Mouse (Mus musculus) adrenal gland, adult 8-10 months (tissue): ENCODE data around the gene Clec2h. TPM values are rescaled to one million over a fixed set of nuclear protein-coding genes. Genes with fewer than 3 reads are reported as not detected.
"Not testable (repeated sequence)": the region's sequence is repeated elsewhere in the genome, so short reads cannot be mapped to it uniquely, and the experiment has no call there.

Experiments used
- DNase-seq: peaks from one replicate; pipeline ENCODE4 v3.0.0; 2022
- total RNA-seq, 4 experiments: library from RNA; stranded (reverse); gene quantifications; 2 replicates each; pipeline ENCODE4 v1.2.4; 2022

The Clec2h gene
- total RNA-seq, result 1 to 10 TPM in 3 of 4 experiments, under 1 TPM in 1; 0.67 to 3.1 (median 2.1) TPM

DNA sequence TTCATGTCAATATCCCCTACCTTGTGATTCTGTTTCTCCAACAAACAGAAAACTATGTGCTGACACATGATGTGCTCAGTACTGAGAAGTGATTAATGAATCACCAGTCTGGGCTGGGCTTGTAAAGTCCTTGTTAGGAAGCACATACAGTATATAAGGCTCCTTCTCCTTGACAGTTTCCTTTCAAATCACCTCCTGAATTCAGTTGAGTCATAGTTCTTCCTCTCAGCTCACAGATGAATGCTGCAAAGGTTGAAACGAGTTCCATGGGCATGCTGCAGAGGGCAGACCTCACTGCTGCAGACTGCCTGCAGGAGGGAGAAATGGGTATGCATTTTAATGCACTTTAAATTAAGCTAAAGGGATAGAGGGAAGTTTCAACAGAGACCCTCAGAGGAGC, at the start of gene Clec2h:
Gene Clec2h, plus strand, starts transcription at position 180 of the 400 bp plus-strand sequence.
- no peak for DNase-seq

DNA sequence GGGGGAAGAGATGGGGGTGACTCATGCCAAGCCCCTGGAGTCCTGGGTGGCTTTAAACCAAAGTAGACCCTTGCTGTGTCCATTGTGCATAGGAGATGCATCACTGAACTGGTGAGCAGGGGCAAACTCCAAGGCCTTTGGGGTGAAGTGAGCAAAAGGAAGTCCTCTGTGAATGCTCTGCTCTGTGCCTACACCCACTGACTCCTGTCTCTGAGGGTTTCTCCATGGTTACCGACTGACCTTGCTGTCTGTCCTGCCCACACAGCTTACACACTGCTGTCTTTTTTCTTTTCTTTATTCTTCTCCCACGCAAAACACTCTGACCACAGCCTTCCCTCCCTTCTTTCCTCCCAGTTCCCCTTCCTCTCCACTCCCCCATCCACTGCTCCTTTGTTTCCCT, 39.5 kb upstream of the Clec2h start:
- no peak for DNase-seq

DNA sequence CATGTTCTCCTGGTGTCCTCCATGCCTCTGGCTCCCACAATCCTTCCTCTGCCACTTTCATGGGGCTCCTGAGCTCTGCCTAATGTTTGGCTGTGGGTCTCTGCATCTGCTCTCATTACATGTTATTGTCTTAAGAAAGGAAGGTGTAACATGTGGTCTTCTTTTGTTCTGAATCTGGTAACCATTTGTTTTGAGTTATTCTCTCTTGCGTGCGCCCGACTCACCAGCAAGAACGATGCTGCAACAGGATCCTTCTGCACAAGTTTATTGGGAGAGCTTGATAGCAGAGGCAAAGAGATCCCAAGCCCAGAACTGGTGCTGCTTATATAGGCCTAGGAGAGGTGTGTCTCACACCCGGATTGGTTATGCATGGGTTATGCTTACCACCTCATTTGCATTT, 38.8 kb upstream of the Clec2h start, which contains the start of gene Klrb1a:
Gene Klrb1a, minus strand, starts transcription at position 101 of the 400 bp plus-strand sequence.
- not testable (repeated sequence) for DNase-seq

DNA sequence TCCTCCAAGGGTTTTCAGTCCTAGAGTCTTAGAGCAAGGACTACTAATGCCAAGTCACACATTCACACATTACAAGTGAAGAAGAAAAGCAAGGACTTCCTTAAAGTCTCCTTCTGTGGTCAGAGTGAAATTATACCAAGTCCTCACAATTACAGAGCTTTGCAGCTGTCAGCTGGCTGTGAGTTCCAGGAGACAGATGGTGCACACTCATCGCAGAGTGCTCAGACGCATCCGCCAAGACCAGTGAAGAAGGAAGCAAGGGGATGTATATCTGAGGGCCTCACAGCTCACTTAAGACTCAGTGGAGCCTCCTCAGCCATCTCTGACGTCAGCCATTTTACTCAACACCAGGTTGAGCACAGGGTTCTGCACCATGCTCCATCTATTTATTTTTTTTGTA, 37.8 kb upstream of the Clec2h start:
- no peak for DNase-seq

DNA sequence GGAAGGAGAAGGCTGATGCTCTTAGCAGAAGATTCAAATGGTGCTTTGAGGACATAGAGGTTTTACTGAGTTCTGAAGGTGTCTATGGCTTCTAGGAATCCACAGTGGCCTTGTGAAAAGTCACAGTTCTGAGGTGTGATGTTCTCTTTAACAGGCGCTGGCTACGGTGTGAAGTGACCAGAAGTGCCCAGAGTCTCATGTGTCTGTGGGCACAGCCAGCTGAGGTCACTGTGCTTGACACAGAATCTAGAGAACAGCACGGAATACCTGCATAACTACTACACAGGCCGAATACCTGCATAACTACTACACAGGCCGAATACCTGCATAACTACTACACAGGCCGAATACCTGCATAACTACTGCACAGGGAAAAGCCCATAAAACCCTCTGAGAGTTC, 36.9 kb upstream of the Clec2h start:
- not testable (repeated sequence) for DNase-seq

DNA sequence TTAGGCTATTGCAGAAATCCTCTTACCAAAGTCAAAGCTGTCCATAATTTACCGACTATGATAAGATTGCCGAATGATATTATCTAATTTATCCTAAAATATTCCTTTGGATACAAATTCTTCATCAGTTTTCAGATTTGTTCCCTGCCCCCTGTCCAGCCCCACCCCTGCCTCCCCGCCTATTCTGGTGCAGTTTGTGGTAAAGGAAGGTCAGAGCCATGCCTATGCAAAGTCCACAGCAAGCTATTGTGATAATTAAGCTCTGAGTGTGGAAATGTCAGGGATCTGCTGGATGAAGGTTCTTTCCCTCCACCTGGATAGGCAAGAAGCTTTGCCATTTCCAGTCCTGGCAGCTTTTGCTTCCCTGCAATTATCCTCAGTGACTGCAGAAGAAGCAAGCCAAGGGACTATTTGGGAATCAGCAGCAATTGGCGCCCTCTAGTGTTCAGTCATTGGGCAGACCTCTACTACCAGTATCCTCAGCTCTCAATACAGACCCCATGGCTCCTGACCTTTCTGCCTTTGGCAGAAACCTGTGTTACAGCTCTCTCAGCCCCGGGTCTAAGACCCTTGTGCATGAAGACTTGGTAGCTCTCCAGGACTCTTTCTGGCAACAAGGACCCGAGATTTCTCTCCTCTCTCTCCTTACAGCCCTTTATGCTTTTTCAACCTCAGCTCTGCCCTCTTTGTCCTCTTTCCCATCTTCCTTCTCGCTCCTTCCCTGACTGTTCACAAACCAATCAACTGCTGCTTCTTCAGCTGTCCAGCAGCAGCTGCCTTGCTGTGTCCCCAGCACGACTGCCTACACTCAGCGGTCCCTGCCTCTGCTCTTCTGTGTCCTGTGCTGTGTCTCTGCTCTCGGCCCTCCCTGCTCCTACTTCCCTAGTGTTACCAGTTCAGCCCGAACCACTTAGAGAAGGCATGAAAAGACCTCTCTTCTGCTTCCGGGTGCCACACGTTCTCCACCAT, 32.1 kb upstream of the Clec2h start:
- DNase-seq, result not testable (repeated sequence)

DNA sequence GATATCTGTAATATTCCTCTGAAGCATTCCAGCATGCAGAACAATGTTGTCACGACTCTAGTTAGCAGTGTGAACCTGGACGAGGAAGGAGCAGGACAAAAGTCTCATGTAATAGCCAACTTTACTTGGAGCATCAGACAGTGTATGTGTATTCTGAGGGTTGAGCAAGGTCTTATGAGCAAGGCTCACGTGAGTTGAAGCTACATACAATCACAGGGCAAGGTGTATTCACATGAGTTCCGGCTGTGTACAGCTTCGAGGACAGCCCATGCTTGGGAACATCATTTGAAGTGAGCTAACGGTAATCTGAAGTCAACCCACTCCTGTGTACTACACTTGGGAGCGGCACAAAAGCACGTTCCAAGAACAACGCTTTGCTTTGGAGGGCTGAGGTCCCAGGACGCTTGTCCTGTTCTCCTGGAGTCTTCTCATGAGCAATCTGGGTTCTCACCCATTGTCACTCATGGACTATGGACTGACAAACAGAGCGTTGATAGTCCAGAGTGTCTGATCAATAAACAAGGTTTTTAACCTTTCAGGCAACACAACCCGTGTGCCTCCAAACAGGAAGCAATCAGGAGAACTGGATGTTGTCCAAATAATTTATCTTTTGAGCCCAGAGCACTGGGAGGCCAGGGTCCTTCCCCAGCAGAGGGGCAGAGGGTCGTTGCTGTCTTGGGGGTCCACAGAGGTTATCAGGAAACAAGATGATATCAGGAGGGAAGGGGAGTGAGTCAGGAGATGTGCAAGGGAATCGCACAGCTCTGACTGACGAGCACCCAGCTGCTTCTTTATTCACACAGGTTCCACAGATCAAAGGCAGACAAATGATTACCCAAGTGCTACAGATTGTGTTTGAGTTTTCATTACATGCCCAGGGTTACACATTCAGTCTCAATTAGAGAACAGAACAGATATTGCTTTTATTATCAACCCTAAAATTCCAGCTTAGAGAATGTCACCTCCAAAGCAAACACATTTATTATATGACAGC, 31.0 kb upstream of the Clec2h start:
- DNase-seq, result not testable (repeated sequence)

DNA sequence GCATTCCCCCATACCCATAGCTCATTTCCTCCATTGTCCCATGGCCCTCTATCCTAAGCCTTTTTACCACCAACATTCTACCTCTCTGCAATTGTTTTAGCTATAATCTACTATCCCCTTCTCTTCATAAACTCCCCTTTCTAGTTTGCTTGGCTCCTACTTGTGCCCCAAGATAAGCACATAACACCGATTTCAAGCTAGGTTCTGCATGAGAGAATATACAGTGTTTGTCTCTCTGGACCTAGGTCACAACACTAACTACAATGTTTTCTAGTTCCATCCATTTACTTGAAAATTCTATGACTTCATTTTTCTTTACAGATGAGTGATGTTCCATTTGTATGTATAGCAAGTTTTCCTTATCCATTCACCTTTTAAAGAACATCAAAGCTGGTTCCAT, 21.5 kb upstream of the Clec2h start:
- DNase-seq, result no peak

DNA sequence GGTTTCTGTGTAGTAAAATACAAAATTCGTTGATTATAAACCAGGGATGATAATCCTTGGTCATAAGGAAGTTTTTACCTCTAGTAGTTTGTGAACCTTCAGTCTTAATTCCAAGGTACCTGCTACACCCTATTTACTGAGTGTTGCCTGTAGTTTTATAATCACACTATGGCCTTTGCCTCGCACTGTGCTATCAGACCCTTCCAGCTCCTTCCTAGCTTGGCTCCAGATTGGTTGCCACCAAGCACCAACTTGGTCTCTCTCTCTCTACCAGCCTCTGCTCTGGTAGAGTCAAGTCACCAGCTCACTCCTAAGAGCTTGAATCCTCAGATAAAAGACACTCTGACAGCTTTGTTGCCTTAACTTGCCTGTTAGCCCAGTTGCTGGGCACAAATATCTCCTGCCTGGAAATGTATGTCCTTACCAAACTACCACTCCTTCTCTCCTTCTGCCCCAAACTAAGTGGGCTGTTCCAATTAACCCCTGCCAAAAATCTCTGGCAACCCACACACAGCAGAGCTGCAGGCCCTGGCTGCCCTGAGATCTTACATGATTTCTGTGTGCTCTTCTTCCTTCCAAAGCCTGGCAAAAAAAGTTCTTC, 21.0 kb upstream of the Clec2h start:
- DNase-seq, result no peak

DNA sequence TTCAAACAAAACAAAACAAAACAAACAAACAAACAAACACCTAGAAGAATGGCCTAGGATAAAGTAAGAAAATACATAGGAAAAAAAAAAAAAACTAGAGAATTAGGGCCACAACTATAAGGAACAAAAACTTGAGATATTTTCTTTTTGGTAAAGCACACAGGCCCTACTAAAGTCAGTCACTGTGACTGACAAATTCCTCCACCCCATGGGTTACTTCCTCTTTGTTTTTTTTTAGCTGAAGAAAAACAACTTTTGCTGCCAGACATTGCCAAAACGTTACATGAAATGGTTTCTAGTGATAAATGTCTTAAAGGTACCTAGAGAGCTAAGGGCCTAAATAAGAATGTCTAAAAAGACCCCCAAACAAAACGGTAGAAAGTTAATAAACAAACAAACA, 18.2 kb upstream of the Clec2h start:
- no peak for DNase-seq

DNA sequence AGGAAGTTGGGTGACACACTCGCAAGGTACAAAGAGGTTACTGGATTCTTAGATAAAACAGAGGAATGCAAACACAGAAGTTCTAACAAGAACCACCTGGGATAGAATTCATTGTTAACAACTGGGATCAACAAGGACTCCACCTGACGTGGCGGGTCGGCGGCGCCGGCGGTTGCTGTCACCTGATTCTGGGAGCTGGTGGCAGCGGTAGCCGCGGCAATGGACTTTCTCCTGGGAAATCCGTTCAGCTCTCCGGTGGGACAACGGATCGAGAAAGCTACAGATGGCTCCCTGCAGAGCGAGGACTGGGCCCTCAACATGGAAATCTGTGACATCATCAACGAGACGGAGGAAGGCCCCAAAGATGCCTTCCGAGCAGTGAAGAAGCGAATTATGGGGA, 17.5 kb upstream of the Clec2h start:
- not testable (repeated sequence) for DNase-seq

DNA sequence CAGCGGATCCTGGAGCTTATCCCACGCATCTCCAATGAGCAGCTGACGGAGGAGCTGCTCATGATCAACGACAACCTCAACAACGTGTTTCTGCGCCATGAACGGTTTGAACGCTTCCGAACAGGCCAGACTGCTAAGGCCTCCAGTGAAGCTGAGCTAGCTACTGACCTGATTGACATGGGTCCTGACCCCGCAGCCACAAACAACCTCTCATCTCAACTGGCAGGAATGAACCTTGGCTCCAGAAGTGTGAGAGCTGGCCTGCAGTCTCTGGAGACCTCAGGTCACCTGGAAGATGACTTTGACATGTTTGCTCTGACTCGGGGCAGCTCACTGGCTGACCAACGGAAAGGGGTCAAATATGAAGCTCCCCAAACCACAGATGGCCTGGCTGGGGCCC, 16.5 kb upstream of the Clec2h start:
- DNase-seq, result not testable (repeated sequence)

DNA sequence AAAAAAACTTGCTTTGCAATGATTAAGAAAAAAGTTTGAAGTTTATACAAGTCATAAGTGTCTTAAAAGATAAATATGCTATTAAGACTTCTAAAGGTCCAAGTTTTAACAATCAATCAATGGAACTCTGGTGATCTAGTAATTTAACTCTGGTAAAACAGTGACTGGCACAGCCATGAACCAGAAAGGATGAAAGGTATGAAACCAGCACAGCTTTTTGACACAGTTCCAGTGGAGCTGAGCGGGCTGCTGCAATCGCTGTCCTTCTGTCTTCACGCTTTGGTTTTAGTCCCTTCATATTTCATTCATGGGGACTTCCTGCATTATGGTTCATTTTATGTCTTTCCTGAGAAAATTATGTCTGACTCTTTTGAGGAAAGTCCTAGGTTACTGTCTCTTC, 12.5 kb upstream of the Clec2h start:
- no peak for DNase-seq

DNA sequence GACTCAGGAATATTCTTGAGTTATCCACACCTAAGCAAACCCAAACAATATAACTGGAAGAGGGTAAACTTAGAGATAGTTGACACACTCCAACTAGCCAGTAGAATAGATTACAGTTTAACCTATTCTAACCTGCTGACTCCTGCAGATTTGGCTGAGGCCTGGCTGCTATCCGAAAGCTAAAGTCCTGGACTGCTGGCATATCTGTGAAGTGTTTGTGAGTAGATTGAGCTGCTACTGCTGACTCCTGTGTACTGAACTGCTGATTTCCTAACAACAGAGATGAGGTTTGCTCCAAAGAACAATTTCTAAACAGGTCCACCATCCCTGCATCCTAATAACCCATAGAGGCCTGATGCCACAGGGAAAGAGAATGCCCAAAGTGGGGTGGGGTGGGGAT, 12.0 kb upstream of the Clec2h start:
- no peak for DNase-seq

DNA sequence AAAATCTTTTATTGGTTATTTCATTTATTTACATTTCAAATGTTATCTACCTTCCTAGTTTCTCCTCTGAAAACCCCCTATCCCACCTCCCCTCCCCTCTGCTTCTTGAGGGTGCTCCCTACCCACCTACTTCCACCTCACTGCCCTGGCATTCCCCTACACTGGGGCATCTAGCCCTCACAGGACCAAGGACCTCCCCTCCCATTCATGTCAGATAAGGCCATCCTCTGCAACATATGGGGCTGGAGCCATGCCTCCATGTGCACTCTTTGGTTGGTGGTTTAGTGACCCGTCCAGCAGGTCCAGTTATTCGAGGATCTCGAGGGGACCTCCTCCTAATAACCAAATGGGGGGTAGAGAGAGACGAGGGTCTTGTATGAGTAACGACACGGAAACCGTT, 11.4 kb upstream of the Clec2h start:
- not testable (repeated sequence) for DNase-seq

DNA sequence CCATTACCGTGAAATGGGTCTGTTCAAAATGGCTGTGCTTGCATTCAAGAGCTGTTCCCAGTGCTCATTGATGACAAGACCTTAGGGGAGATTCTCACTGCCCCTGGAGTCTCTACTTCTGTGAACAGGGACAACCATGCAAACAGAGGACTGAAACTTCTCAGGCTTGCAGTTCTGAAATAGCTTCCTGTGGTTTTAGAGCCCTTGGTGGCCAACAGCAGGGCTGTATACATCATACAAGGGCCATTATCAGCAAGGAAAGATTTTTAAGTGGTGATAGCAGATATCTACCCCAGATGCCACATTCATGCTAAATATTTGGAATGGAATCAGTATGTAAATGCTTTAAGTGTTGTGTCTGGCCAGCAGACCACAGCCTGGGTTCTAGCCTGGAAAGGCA, 9.2 kb upstream of the Clec2h start:
- DNase-seq, result no peak

DNA sequence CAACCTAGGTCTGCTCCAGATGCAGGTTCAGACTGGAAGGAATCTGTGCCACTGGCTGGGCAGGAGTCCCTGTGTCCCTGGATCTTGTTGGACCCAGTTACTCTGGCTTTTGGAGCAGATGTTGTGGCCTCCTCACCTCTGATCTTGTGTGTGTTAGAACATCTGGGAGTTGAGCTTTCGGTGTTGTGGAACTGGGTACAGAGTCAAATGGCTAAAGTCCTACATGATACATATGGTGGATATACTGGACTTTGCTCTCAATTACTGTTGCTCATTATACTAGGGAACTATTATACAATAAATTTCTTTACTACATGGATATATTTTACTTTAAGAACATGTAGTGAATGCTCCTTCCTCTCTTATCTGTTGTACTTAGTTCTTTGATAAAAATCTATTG, 936 bp upstream of the Clec2h start:
- DNase-seq, result no peak

DNA sequence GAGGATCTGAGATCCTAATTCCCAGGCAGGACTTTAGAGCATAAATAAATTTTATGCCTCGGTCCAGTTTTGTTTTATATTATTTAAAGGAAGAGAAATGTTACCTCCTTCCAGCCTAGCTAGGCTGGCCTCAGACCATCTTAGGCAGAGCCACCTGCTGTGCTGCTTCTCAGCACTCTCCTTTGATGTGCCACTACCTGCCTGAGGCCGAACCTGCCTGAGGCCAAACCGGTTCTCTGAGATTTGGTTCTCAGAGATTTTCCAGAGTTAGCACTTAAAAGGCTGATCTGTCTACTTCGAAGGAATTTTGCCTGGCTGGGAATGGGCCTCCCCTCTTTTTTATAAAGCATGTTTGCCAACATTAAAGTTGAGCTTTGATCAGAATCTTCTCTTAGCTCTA, 7.8 kb downstream of the Clec2h start:
- no peak for DNase-seq

DNA sequence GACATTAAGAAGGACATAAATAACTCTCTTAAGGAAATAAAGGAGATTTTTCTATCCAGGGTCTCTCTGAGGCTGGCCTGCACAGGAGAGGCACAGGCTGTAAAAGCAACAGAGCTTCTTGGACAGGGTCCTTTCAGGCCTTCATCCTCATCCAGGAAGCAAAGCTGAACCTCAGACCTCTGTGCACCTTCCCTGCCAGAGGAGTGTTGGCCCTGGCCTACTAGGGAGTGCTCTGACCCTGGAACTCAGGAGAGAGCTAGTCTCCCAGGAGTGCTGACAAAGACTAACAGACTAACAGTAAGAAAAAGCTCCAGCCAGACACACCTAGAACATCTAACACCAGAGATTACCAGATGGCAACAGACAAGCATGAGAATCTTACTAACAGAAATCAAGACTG, 17.4 kb downstream of the Clec2h start:
- DNase-seq, result no peak

DNA sequence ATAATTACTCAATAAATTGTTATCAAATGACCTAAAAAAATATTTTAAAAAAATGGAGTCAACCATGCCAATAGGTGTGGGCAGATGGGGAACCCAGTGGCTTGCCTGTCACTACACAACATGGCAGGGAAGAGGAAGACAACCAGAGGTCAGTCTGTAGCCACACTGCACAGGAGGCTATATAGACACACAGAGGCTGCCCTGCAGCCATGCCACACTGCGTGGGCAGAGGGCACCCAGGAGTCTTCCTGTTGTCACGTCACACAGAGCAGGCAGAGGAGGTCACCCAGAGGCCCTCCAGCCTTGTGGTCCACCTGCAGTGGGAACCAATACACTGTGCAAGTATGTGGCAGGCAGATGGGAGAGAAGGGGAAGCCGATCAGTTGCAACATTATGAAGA, 39.5 kb downstream of the Clec2h start:
- no peak for DNase-seq

DNA sequence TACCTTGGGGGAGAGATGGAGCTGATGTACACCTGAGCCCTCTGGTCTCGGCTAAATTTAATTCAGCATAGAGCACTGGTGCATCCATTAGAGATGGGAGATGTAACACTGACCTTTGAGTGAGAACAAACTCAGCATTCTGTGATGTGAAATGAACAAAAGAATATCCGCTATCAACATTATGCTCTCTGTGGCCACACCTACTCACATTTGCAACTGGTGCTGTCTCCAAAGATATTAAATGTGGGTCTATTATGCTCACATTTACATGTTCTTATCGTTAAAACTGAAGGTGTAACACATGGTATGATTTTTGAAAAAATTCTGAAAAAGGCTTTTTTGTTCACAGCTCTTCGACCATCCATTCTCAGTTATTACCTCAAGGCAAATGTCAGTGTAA, 60.8 kb downstream of the Clec2h start, which contains the start of gene Klrb1:
Gene Klrb1, minus strand, starts transcription at position 101 of the 400 bp plus-strand sequence.
- DNase-seq, result no peak
